Mouse (Mus musculus) heart, embryonic 13.5 days (tissue): ENCODE results near the gene Nmrk1. TPM values are rescaled to one million over a fixed set of nuclear protein-coding genes. Genes with fewer than 3 reads are reported as not detected.
A peak's percentile ranks its signal among the peaks of the same experiment; 100 is the strongest.

Source experiments
- ATAC-seq: fragments of 200-750 bp; cut with Nextera tagmentation; 2 replicates; pipeline ENCODE4 v1.8.0; 2017; ENCODE audit warnings: moderate TSS enrichment; ENCODE audit not compliant: insufficient number of reproducible peaks, low FRiP score, low TSS enrichment; ENCODE audit errors: extremely low read depth
- H3K27ac ChIP-seq: fragments of 300-500 bp; sonication (generic); replicated peaks from 2 replicates; pipeline ENCODE4 v1.5.1; 2015; ENCODE audit warnings: moderate library complexity, mild to moderate bottlenecking, inconsistent platforms
- H3K27me3 ChIP-seq: fragments of 300-500 bp; sonication (generic); replicated peaks from 2 replicates; pipeline ENCODE4 v1.6.1; 2015; ENCODE audit warnings: mild to moderate bottlenecking, inconsistent platforms
- H3K36me3 ChIP-seq: fragments of 300-500 bp; sonication (generic); 2 replicates; pipeline ENCODE4 v1.6.1; 2015; ENCODE audit warnings: mild to moderate bottlenecking, inconsistent platforms
- H3K4me1 ChIP-seq: fragments of 300-500 bp; sonication (generic); 2 replicates; pipeline ENCODE4 v1.6.1; 2015; ENCODE audit warnings: inconsistent platforms
- H3K4me2 ChIP-seq: fragments of 300-500 bp; sonication (generic); 2 replicates; pipeline ENCODE4 v1.6.1; 2015; ENCODE audit warnings: inconsistent platforms, mild to moderate bottlenecking, moderate library complexity
- H3K4me3 ChIP-seq: fragments of 300-500 bp; sonication (generic); 2 replicates; pipeline ENCODE4 v1.5.1; 2015; ENCODE audit warnings: moderate library complexity, mild to moderate bottlenecking, inconsistent platforms
- H3K9ac ChIP-seq: fragments of 300-500 bp; sonication (generic); 2 replicates; pipeline ENCODE4 v1.6.1; 2015; ENCODE audit warnings: inconsistent platforms, mild to moderate bottlenecking, moderate library complexity
- H3K9me3 ChIP-seq: fragments of 300-500 bp; sonication (generic); 2 replicates; pipeline ENCODE4 v1.6.1; 2016; ENCODE audit warnings: inconsistent platforms
- WGBS: fragments of 180-500 bp; shearing (Covaris S2); methylation state at CpG from one replicate; pipeline ENCODE4 v1.1.7; 2015; ENCODE audit warnings: mixed read lengths; 5-methylcytosine and 5-hydroxymethylcytosine counted together
- polyA plus RNA-seq: library from polyadenylated mRNA; unstranded; fragments of >200 nt; fragmentation: Nextera tagmentation; extraction: Ambion mirVana; gene quantifications from 2 replicates; pipeline ENCODE4 v1.2.1, GENCODE M21; 2015

The Nmrk1 gene
- polyA plus RNA-seq, 1 experiment from 2014 or later, result 6.3 TPM

GRCm38 (mm10) chr19:18593722-18594121, 38.0 kb upstream of the Nmrk1 start:
- H3K4me2 ChIP-seq, result no peak overlapping the region
- no peak overlapping the region for H3K9ac ChIP-seq
- WGBS, result 81% methylated on average over 10 of the region's 10 CpGs
- peaks cover 12% of the 10 kb centered on the region for H3K4me1 ChIP-seq
- H3K4me3 ChIP-seq, result no peak overlapping the region
- ATAC-seq, result no peak
- H3K27me3 ChIP-seq, result no peaks in the 10 kb centered on the region
- no peak overlapping the region for H3K27ac ChIP-seq
- H3K9me3 ChIP-seq, result no peaks in the 10 kb centered on the region
- H3K36me3 ChIP-seq, result peaks cover 10% of the 10 kb centered on the region

- H3K27me3 ChIP-seq, result no peaks in the 10 kb centered on the region
- ATAC-seq, result no peak
Measured at GRCm38 (mm10) chr19:18596876-18597275, 34.9 kb upstream of the Nmrk1 start.

GRCm38 (mm10) chr19:18597772-18598171, 34.0 kb upstream of the Nmrk1 start:
- WGBS, result 79% methylated on average over 6 of the region's 6 CpGs
- H3K27me3 ChIP-seq, result no peaks in the 10 kb centered on the region
- H3K9ac ChIP-seq, result no peak overlapping the region
- no peak for ATAC-seq
- H3K4me3 ChIP-seq, result no peak overlapping the region
- no peak overlapping the region for H3K4me2 ChIP-seq
- no peak overlapping the region for H3K27ac ChIP-seq
- H3K4me1 ChIP-seq, result peaks cover 21% of the 10 kb centered on the region
- no peaks in the 10 kb centered on the region for H3K9me3 ChIP-seq
- peaks cover 17% of the 10 kb centered on the region for H3K36me3 ChIP-seq

More at GRCm38 (mm10) chr19:18596876-18597275, 34.9 kb upstream of the Nmrk1 start:
- Histone ChIP-seq H3K27ac (no peak overlapping the region), H3K4me2 (no peak overlapping the region), H3K36me3 (peaks cover 8% of the 10 kb centered on the region; the same call in 1 of the 2 replicates), H3K4me3 (no peak overlapping the region), H3K9me3 (no peaks in the 10 kb centered on the region), H3K9ac (no peak overlapping the region), H3K4me1 (peaks cover 20% of the 10 kb centered on the region)
- 76% methylated on average over 5 of the region's 5 CpGs for WGBS

GRCm38 (mm10) chr19:18598265-18598926, 33.4 kb upstream of the Nmrk1 start:
- H3K36me3 ChIP-seq, result peaks cover 22% of the 10 kb centered on the region
- no peak overlapping the region for H3K9ac ChIP-seq
- H3K27me3 ChIP-seq, result no peaks in the 10 kb centered on the region
- H3K9me3 ChIP-seq, result no peaks in the 10 kb centered on the region
- 0 out of 2 replicates have a peak overlapping the region, but pooled peaks have one; percentile 32 for H3K27ac ChIP-seq
- no peak overlapping the region for H3K4me2 ChIP-seq
- ATAC-seq, result no peak
- peaks cover 23% of the 10 kb centered on the region for H3K4me1 ChIP-seq
- no peak overlapping the region for H3K4me3 ChIP-seq
- 65% methylated on average over 3 of the region's 3 CpGs for WGBS

GRCm38 (mm10) chr19:18599051-18599450, 32.7 kb upstream of the Nmrk1 start:
- H3K27ac ChIP-seq, result peak overlapping the region; percentile 32; the same call in 1 of the 2 replicates
- ATAC-seq, result no peak
- 50% methylated on average over 8 of the region's 8 CpGs for WGBS

GRCm38 (mm10) chr19:18599650-18600049, 32.1 kb upstream of the Nmrk1 start:
- H3K9me3 ChIP-seq, result no peaks in the 10 kb centered on the region
- 88% methylated on average over 5 of the region's 5 CpGs for WGBS
- peaks cover 26% of the 10 kb centered on the region for H3K4me1 ChIP-seq
- H3K27ac ChIP-seq, result no peak overlapping the region
- H3K27me3 ChIP-seq, result no peaks in the 10 kb centered on the region
- no peak overlapping the region for H3K4me3 ChIP-seq
- no peak for ATAC-seq
- H3K9ac ChIP-seq, result no peak overlapping the region
- H3K4me2 ChIP-seq, result no peak overlapping the region
- peaks cover 22% of the 10 kb centered on the region for H3K36me3 ChIP-seq

More at GRCm38 (mm10) chr19:18599051-18599450, 32.7 kb upstream of the Nmrk1 start:
- Histone ChIP-seq H3K27me3 (no peaks in the 10 kb centered on the region), H3K4me3 (no peak overlapping the region), H3K4me1 (peaks cover 26% of the 10 kb centered on the region), H3K36me3 (peaks cover 22% of the 10 kb centered on the region), H3K9ac (no peak overlapping the region), H3K9me3 (no peaks in the 10 kb centered on the region), H3K4me2 (no peak overlapping the region)

- Histone ChIP-seq H3K36me3 (peaks cover 22% of the 10 kb centered on the region), H3K4me1 (peaks cover 26% of the 10 kb centered on the region), H3K4me2 (no peak overlapping the region), H3K27ac (no peak overlapping the region), H3K9ac (no peak overlapping the region), H3K4me3 (no peak overlapping the region), H3K27me3 (no peaks in the 10 kb centered on the region), H3K9me3 (no peaks in the 10 kb centered on the region)
- 92% methylated on average over 9 of the region's 9 CpGs for WGBS
- no peak for ATAC-seq
Measured at GRCm38 (mm10) chr19:18600611-18601010, 31.1 kb upstream of the Nmrk1 start.

GRCm38 (mm10) chr19:18603011-18603410, 28.7 kb upstream of the Nmrk1 start:
- no peak; the same call in 1 of the 2 replicates for ATAC-seq
- no peaks in the 10 kb centered on the region for H3K27me3 ChIP-seq

GRCm38 (mm10) chr19:18607907-18608306, 23.8 kb upstream of the Nmrk1 start:
- no peaks in the 10 kb centered on the region for H3K27me3 ChIP-seq
- no peaks in the 10 kb centered on the region for H3K9me3 ChIP-seq
- 56% methylated on average over 7 of the region's 7 CpGs for WGBS
- no peak overlapping the region for H3K27ac ChIP-seq
- H3K9ac ChIP-seq, result no peak overlapping the region
- peaks cover 4% of the 10 kb centered on the region; the same call in 1 of the 2 replicates for H3K36me3 ChIP-seq
- no peak overlapping the region for H3K4me3 ChIP-seq
- H3K4me2 ChIP-seq, result no peak overlapping the region
- ATAC-seq, result no peak
- peaks cover 36% of the 10 kb centered on the region for H3K4me1 ChIP-seq

More at GRCm38 (mm10) chr19:18603011-18603410, 28.7 kb upstream of the Nmrk1 start:
- H3K4me2 ChIP-seq, result no peak overlapping the region
- peaks cover 22% of the 10 kb centered on the region for H3K36me3 ChIP-seq
- H3K4me1 ChIP-seq, result peaks cover 30% of the 10 kb centered on the region
- H3K27ac ChIP-seq, result no peak overlapping the region
- no peak overlapping the region for H3K9ac ChIP-seq
- H3K9me3 ChIP-seq, result no peaks in the 10 kb centered on the region
- H3K4me3 ChIP-seq, result no peak overlapping the region
- 75% methylated on average over 6 of the region's 6 CpGs for WGBS

- no peak for ATAC-seq
- 50% methylated on average over 6 of the region's 6 CpGs for WGBS
- H3K9me3 ChIP-seq, result no peaks in the 10 kb centered on the region
- H3K4me1 ChIP-seq, result peaks cover 28% of the 10 kb centered on the region
- no peak overlapping the region for H3K9ac ChIP-seq
- peak overlapping the region; percentile 44 for H3K27ac ChIP-seq
- H3K4me2 ChIP-seq, result no peak overlapping the region
- H3K27me3 ChIP-seq, result no peaks in the 10 kb centered on the region
- no peak overlapping the region for H3K4me3 ChIP-seq
- H3K36me3 ChIP-seq, result no peaks in the 10 kb centered on the region
Measured at GRCm38 (mm10) chr19:18608975-18609374, 22.8 kb upstream of the Nmrk1 start.

GRCm38 (mm10) chr19:18614337-18614736, 17.4 kb upstream of the Nmrk1 start:
- no peaks in the 10 kb centered on the region for H3K9me3 ChIP-seq
- no peak for ATAC-seq
- no peak overlapping the region for H3K4me2 ChIP-seq
- H3K27me3 ChIP-seq, result no peaks in the 10 kb centered on the region
- no peak overlapping the region for H3K4me3 ChIP-seq
- no peak overlapping the region; the same call in 1 of the 2 replicates for H3K27ac ChIP-seq
- peaks cover 17% of the 10 kb centered on the region for H3K4me1 ChIP-seq
- 83% methylated on average over 7 of the region's 7 CpGs for WGBS
- H3K9ac ChIP-seq, result no peak overlapping the region
- H3K36me3 ChIP-seq, result no peaks in the 10 kb centered on the region
